Mouse (Mus musculus): ENCODE results near the gene Safb2.

Safb2 gene

GRCm38 (mm10) chr17:56536192-56536591, 48.2 kb downstream of the Safb2 start:
- in situ Hi-C loops (cut with MseI, MboI), result no loop called here

DNA sequence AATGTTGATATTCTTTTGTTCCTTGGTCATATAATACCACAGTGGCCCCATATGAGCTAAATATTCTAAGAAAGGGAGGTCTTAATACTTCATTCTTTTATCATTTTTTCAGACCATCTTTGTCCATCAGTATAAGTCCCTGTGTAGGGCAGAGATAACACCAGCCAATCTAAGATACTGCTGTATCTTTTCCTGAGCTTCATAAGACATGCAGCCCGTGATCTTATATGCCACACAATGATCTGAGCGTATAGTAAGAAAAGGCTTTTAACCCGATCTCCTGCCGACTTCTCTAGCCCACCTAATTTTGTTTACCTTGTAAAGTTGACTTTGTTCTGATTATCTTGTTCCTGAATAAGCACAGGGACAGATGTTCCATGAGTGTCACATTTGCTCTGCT, 59.4 kb downstream of the Safb2 start:
- in situ Hi-C loops (cut with MseI, MboI), result no loop called here

GRCm38 (mm10) chr17:56522744-56523143, 61.6 kb downstream of the Safb2 start:
- in situ Hi-C loops (cut with MseI, MboI), result no loop called here

- in situ Hi-C loops (cut with MseI, MboI), result no loop called here
These were observed 68.5 kb downstream of the Safb2 start for GRCm38 (mm10) chr17:56515690-56516410.

- in situ Hi-C loops (cut with MseI, MboI), result no loop called here
These were observed 69.5 kb downstream of the Safb2 start for GRCm38 (mm10) chr17:56514916-56515315.

GRCm38 (mm10) chr17:56514330-56514729, 70.1 kb downstream of the Safb2 start:
- in situ Hi-C loops (cut with MseI, MboI), result no loop called here

DNA sequence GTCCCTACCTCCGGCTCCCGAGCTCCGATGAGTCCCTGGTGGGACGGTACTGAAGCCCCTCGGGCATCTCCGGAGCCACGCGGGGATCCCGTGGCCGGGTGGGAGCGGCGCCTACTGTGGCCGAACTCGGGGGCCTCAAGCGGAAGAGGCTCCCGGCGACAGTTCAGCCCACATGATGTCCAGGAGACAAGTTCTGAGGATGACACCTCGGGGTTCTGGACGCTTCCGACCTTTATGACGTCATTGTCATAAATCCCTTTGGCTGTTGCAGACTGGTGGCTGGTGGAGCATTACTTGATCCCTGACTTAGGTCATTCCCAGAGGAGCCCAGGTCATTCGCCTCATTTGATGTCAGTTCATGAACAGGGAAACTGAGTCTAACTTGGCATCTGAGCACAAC, 72.1 kb downstream of the Safb2 start, which contains the start of gene Znrf4:
Znrf4 (minus strand) TSS at position 122 of the 400 bp plus-strand sequence.
- in situ Hi-C loops (cut with MseI, MboI), result no loop called here

GRCm38 (mm10) chr17:56511707-56512090, 72.7 kb downstream of the Safb2 start:
- in situ Hi-C loops (cut with MseI, MboI), result no loop called here

DNA sequence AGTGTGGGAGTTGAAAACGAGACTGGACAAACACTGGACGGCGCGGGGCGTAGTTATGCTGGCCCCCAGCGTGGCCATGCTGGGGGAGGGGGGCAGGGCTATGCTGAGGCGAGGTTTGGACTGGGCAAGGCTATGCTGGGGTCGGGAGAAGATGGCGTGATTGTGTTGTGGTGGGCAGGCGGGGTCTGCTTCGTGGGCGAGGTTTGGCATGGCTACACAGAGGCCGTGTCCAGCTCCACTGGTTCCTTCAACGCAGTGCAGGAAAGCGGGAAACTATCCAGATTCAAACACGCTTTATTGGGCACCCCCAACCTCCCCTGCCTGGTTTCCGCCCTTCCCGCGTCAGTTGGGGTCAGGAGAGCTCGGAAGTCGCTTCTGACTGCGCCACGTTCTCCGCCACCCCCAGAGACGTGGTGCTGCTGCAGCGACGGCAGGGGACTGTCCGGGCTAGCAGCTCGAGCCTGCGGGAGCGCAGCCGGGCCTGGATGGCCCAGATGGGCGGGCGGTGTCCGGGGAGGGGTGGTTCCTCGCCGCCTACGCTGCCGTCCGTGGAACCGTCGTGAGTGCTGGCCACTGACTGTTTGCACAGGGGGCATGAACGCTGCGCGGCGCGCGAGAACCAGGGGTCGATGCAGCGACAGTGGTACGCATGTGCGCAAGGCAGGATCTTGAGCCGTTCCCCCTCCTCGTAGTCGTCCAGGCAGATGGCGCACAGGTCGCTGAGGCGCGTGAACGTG, 73.2 kb downstream of the Safb2 start:
- in situ Hi-C loops (cut with MseI, MboI), result no loop called here
